Mouse (Mus musculus) heart, adult 8-10 months (tissue): ENCODE data around the gene Sytl2. TPM values are rescaled to one million over a fixed set of nuclear protein-coding genes. Genes with fewer than 3 reads are reported as not detected.

Experiments
- DNase-seq: peaks from one replicate; pipeline ENCODE4 v3.0.0; 2022; ENCODE audit warnings: low spot score
- total RNA-seq, 4 experiments: library from RNA; stranded (reverse); gene quantifications; 2 replicates each; pipeline ENCODE4 v1.2.4; 2022

Sytl2 gene
- total RNA-seq, 4 experiments from 2014 or later = 1.6 to 2.8 (median 2.2) TPM

- no peak for DNase-seq
Observed at GRCm38 (mm10) chr7:90308003-90308402, 6.0 kb downstream of the Sytl2 start.

GRCm38 (mm10) chr7:90312151-90312883 lies 10.3 kb downstream of the Sytl2 start:
- peak; percentile 13 for DNase-seq

GRCm38 (mm10) chr7:90313421-90313820 lies 11.4 kb downstream of the Sytl2 start:
- no peak for DNase-seq

GRCm38 (mm10) chr7:90316823-90317222 lies 14.8 kb downstream of the Sytl2 start:
- no peak for DNase-seq

- DNase-seq = no peak
Observed at GRCm38 (mm10) chr7:90319446-90319845, 17.4 kb downstream of the Sytl2 start.

GRCm38 (mm10) chr7:90320124-90320523 lies 18.1 kb downstream of the Sytl2 start:
- DNase-seq = no peak

- DNase-seq = no peak
Observed at GRCm38 (mm10) chr7:90325166-90325565, 23.1 kb downstream of the Sytl2 start.

GRCm38 (mm10) chr7:90330200-90330599 lies 28.1 kb downstream of the Sytl2 start:
- no peak for DNase-seq

GRCm38 (mm10) chr7:90332483-90333065 lies 30.5 kb downstream of the Sytl2 start:
- DNase-seq = no peak

GRCm38 (mm10) chr7:90334362-90334761 lies 32.3 kb downstream of the Sytl2 start:
- no peak for DNase-seq

GRCm38 (mm10) chr7:90334831-90335230 lies 32.8 kb downstream of the Sytl2 start:
- no peak for DNase-seq

- no peak for DNase-seq
Observed at GRCm38 (mm10) chr7:90335755-90336194, 33.7 kb downstream of the Sytl2 start.

- no peak for DNase-seq
Observed at GRCm38 (mm10) chr7:90341212-90341957, 39.3 kb downstream of the Sytl2 start.

GRCm38 (mm10) chr7:90344903-90345302 lies 42.9 kb downstream of the Sytl2 start:
- DNase-seq = no peak

- no peak for DNase-seq
Observed at GRCm38 (mm10) chr7:90347779-90348437, 45.9 kb downstream of the Sytl2 start.

GRCm38 (mm10) chr7:90349014-90349413 lies 47.0 kb downstream of the Sytl2 start:
- no peak for DNase-seq

GRCm38 (mm10) chr7:90352183-90352582 lies 50.1 kb downstream of the Sytl2 start:
- DNase-seq = no peak

GRCm38 (mm10) chr7:90353488-90354228 lies 51.6 kb downstream of the Sytl2 start:
- DNase-seq = no peak

GRCm38 (mm10) chr7:90354229-90354604 lies 52.2 kb downstream of the Sytl2 start:
- no peak for DNase-seq

- no peak for DNase-seq
Observed at GRCm38 (mm10) chr7:90355454-90355853, 53.4 kb downstream of the Sytl2 start.

GRCm38 (mm10) chr7:90355995-90356394 lies 53.9 kb downstream of the Sytl2 start:
- no peak for DNase-seq
